Mouse (Mus musculus) olfactory bulb, adult 2 months (tissue): ENCODE measurements around the gene Ahsg.

Experiments used
- CTCF ChIP-seq: fragments of 200-500 bp; IDR thresholded peaks from 2 replicates; pipeline ENCODE4 v1.5.1; 2012; ENCODE audit warnings: low read depth, mild to moderate bottlenecking, low read length, moderate library complexity; ENCODE audit not compliant: insufficient read depth
- POLR2A ChIP-seq: fragments of 200-500 bp; IDR thresholded peaks from 2 replicates; pipeline ENCODE4 v1.6.1; 2012; ENCODE audit warnings: mild to moderate bottlenecking, low read depth, low read length, moderate library complexity; ENCODE audit not compliant: insufficient read depth

GRCm38 (mm10) chr16:22890683-22891510 is at the start of gene Ahsg:
- TF ChIP-seq CTCF = no peak
- no peak for TF ChIP-seq POLR2A
